Mouse (Mus musculus): ENCODE data around the gene Foxe1. TPM values are rescaled to one million over a fixed set of nuclear protein-coding genes. Genes with fewer than 3 reads are reported as not detected.

Foxe1 gene
- polyA plus RNA-seq, 1 experiment, result not detected

DNA sequence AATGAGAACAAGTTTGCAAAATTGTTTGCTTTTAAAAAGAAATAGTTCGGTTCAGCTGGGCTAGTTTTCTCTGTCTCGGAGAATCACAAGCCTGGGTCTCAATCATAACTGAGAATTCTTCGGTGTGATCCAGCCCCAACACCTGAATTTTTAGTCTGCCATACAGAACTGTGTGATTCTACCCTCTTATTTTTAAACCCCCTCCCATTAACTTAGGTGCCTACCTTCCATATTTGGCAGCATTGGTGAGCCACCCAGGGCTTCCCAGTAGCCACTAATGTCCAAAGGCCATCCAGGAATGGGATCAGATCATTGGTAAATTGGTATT, 2.3 kb downstream of the Foxe1 start:
- no peak overlapping the region for H3K27ac ChIP-seq (ENCODE audit: insufficient read depth, low read depth, low read length)
- TF ChIP-seq CTCF (IDR thresholded peaks at IDR 0.05; ENCODE audit: insufficient read depth, low read depth, low read length), result no peak
- TF ChIP-seq POLR2A (IDR thresholded peaks at IDR 0.05; ENCODE audit: insufficient read depth, low read depth, low read length), result no peak
- H3K4me3 ChIP-seq (ENCODE audit: insufficient read depth, low read depth, low read length), result no peak overlapping the region
- peaks cover 7% of the 10 kb centered on the region for H3K4me1 ChIP-seq (ENCODE audit: control insufficient read depth, insufficient read depth, low read length)
- 18% methylated on average over 3 of the region's 3 CpGs for WGBS

DNA sequence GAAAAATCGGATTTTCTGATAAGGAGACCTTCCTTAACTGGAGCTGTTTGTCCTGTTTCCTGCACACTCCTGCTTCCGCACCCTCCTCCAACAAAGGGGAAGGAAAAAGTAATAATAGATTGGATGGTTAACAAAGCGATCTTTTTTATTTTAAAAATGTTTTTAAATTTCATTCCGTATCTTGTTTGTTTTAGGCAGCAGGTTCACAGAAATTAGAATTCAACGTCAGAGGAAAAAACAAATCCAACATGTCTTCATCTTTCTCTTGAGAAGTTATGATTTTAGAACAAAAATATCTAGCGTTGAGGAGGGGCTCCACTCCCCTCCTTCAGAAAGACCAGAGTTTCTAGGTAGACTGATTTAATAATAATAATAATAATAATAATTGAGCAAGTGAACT, 2.8 kb downstream of the Foxe1 start:
- Histone ChIP-seq H3K4me3 (ENCODE audit: insufficient read depth, low read depth, low read length) (no peak overlapping the region), H3K27ac (ENCODE audit: insufficient read depth, low read depth, low read length) (no peak overlapping the region), H3K4me1 (ENCODE audit: control insufficient read depth, insufficient read depth, low read length) (peaks cover 7% of the 10 kb centered on the region)
- TF ChIP-seq CTCF (IDR thresholded peaks at IDR 0.05; ENCODE audit: insufficient read depth, low read depth, low read length), result no peak
- TF ChIP-seq POLR2A (IDR thresholded peaks at IDR 0.05; ENCODE audit: insufficient read depth, low read depth, low read length), result no peak
- WGBS, result 30% methylated on average over 6 of the region's 6 CpGs

DNA sequence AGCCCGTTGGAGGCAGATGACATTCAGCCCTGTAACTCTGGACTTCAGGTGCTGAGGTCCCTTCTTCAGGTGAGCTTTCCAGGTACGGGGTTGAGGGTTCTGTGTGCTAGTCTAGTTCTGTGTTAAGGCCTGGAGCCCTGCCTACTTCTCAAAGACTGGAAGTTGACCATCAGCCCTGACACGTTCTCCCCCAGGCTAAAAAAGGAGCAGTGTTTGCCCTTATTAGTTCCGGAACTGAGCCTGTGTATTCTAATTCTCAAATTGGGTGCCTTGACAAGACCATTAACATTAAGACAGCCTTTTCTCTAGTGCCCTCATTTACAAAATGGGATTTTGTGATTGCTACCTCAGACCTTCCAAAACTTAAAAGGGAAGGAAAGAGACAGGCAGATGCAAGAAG, 3.7 kb downstream of the Foxe1 start:
- Histone ChIP-seq H3K4me3 (ENCODE audit: insufficient read depth, low read depth, low read length) (no peak overlapping the region), H3K4me1 (ENCODE audit: control insufficient read depth, insufficient read depth, low read length) (peaks cover 7% of the 10 kb centered on the region), H3K27ac (ENCODE audit: insufficient read depth, low read depth, low read length) (no peak overlapping the region)
- WGBS, result 13% methylated on average over 4 of the region's 4 CpGs
- TF ChIP-seq CTCF (IDR thresholded peaks at IDR 0.05; ENCODE audit: insufficient read depth, low read depth, low read length), result no peak
- no peak for TF ChIP-seq POLR2A (IDR thresholded peaks at IDR 0.05; ENCODE audit: insufficient read depth, low read depth, low read length)

DNA sequence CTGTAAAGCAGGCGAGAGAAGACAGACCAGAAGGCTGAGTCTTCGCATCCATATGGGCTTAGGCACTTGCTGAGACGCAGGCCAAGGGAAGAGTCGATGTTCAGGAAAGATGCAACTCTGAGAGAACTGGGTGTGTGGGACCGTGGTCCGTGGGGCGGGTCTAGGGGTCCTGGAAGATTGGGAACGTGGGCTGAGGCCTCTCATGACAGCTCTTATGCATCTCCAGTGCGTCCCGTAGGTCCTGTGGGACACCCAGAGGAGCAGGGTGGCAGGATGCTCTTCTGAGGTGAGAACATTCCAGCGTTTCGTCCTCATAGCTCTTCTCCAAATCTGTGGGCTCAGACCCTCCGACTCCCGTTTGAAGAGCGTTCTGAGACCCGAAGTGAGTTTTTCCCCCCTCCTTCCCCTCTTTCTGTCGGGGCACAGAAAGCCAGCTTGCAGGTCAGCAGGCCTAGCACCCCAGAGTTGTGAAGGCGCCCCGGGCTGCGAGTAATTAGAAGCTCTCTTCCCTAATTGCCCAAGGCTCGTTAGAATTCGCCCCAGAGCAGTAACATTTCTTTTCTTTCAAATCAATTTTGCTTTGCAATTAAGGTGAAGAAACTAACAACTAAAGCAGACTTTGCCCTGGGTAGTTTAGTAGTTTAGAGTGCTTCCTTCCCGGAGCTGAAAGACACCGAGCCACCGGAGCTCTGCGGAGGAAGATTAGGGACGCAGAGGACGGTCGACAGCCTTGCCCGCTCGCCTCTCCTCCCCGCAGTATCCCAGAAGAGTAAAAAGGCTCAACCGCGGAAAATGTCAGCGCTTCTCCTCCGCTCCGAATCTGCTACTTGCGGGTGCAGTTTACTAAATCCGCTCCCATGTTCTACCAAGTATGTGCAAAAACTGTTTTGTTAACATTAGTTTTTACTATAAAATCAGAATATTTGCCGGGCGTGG, 4.4 kb downstream of the Foxe1 start:
- Histone ChIP-seq H3K4me1 (ENCODE audit: control insufficient read depth, insufficient read depth, low read length) (peaks cover 7% of the 10 kb centered on the region), H3K27ac (ENCODE audit: insufficient read depth, low read depth, low read length) (no peak overlapping the region), H3K4me3 (ENCODE audit: insufficient read depth, low read depth, low read length) (no peak overlapping the region)
- TF ChIP-seq POLR2A (IDR thresholded peaks at IDR 0.05; ENCODE audit: insufficient read depth, low read depth, low read length) (no peak), CTCF (IDR thresholded peaks at IDR 0.05; ENCODE audit: insufficient read depth, low read depth, low read length) (no peak)
- 5% methylated on average over 41 of the region's 41 CpGs for WGBS

DNA sequence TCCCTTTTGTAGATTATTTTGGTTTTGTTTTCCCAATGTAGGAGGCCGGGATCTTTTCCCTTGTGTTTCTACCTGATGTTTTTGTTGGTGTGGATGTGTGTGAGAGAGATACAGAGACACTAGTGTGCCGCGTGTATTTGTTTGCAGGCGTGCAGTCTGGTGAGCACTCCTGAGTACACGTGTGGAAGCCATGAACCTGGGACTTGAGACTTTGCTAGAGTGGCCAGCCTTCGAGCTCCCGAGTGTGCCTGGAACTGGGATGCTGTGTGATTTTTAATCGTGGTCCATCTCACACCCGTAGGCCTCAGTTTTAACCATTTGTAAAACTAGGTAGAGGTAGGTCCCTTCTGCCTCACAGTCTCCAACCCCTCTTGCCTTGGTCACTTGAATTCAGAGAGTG, 5.5 kb downstream of the Foxe1 start:
- 29% methylated on average over 9 of the region's 9 CpGs for WGBS
- H3K27ac ChIP-seq (ENCODE audit: insufficient read depth, low read depth, low read length), result no peak overlapping the region
- H3K4me3 ChIP-seq (ENCODE audit: insufficient read depth, low read depth, low read length), result no peak overlapping the region
- peaks cover 6% of the 10 kb centered on the region for H3K4me1 ChIP-seq (ENCODE audit: control insufficient read depth, insufficient read depth, low read length)
- TF ChIP-seq CTCF (IDR thresholded peaks at IDR 0.05; ENCODE audit: insufficient read depth, low read depth, low read length), result no peak
- TF ChIP-seq POLR2A (IDR thresholded peaks at IDR 0.05; ENCODE audit: insufficient read depth, low read depth, low read length), result no peak

DNA sequence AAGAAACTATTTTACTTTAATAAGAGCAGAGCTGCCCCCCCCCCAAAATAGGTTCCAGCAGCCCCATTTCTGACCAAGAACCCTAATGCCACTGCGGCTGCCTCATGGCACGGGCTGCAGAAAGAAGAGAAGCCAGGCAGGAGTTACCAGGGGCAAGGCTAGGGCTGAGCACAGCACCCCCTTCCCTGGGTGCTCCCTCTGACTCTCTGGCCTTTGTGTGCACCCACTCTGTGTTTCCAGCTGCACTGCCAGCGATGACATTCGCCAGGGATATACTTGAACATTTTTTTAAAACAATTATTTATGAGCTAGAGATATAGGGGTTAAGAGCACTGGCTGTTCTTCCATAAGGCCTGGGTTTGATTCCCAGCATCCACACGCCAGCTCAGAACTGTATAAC, 6.1 kb downstream of the Foxe1 start:
- Histone ChIP-seq H3K4me1 (ENCODE audit: control insufficient read depth, insufficient read depth, low read length) (no peaks in the 10 kb centered on the region; the same call in 1 of the 2 replicates), H3K27ac (ENCODE audit: insufficient read depth, low read depth, low read length) (no peak overlapping the region), H3K4me3 (ENCODE audit: insufficient read depth, low read depth, low read length) (no peak overlapping the region)
- WGBS, result 69% methylated on average over 5 of the region's 5 CpGs
- TF ChIP-seq POLR2A (IDR thresholded peaks at IDR 0.05; ENCODE audit: insufficient read depth, low read depth, low read length), result no peak
- no peak for TF ChIP-seq CTCF (IDR thresholded peaks at IDR 0.05; ENCODE audit: insufficient read depth, low read depth, low read length)

DNA sequence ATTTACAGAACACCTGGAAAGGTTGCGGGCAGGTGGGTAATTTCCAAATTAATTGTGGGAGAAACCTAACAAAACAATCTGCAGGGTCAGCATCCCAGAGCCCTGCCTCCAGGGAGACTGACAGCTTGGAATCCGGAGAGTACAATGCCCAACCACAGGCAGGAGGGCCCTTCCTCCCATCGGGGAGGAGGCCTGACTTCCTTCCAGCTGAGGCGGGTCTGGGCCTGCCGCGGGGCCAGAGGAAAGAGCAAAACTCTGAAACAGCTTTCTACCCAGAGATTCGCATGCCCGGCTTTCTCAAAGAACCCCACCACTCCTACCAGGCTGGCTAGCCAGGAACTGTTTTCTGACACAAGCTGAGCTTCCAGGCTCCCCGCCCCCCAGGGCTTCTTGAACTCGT, 9.6 kb downstream of the Foxe1 start:
- no peak for TF ChIP-seq CTCF (IDR thresholded peaks at IDR 0.05; ENCODE audit: insufficient read depth, low read depth, low read length)
- 20% methylated on average over 10 of the region's 10 CpGs for WGBS

DNA sequence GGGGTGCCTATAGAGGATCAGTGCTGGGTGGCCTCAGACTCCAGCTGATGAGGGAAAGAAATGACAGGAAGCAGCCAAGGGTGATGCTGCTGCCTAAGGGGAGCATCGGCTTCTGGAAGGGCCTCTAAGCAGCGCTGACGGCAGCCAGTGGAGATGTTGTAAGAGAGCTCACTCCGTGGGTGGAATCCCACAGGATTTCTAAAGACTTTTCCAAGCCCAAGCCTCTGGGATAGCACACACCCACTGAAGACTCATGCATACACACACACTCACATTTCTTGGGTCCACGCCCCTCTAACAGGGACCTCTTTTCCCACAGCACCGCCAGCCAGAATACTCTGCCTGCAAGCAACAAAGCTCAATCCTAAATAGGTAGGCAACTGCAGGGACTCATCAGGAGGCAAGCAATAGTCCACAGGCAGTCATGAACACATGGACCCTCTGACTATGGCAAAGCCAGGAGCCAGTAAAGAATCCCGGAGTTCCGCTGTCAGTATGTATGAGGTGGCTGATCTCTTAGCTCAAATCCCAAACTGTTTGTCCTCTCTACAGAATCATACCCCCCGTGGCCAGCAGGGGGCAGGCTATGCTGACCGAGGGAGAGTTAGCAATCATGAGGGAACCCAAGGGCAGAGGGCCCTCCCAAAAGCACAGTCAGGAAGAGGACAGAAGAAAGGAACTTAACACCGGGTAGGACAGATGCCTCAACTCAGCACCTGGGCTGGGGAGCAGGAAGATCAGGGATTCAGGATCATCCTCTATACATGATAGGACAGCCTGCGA, 13.1 kb downstream of the Foxe1 start:
- peaks cover 2% of the 10 kb centered on the region for H3K4me1 ChIP-seq (ENCODE audit: control insufficient read depth, insufficient read depth, low read length)
- WGBS, result 42% methylated on average over 12 of the region's 12 CpGs
- no peak overlapping the region for H3K4me3 ChIP-seq (ENCODE audit: insufficient read depth, low read depth, low read length)
- no peak overlapping the region for H3K27ac ChIP-seq (ENCODE audit: insufficient read depth, low read depth, low read length)
- no peak for TF ChIP-seq POLR2A (IDR thresholded peaks at IDR 0.05; ENCODE audit: insufficient read depth, low read depth, low read length)
- TF ChIP-seq CTCF (IDR thresholded peaks at IDR 0.05; ENCODE audit: insufficient read depth, low read depth, low read length), result peak; percentile 44; the same call in 1 of the 2 replicates

More for the DNA sequence above, 9.6 kb downstream of the Foxe1 start:
- Histone ChIP-seq H3K4me1 (ENCODE audit: control insufficient read depth, insufficient read depth, low read length) (peaks cover 2% of the 10 kb centered on the region), H3K27ac (ENCODE audit: insufficient read depth, low read depth, low read length) (no peak overlapping the region), H3K4me3 (ENCODE audit: insufficient read depth, low read depth, low read length) (no peak overlapping the region)
